Mouse (Mus musculus) MEL-GATA-1-ER (cell line): ENCODE measurements around the gene Mical3.
"Not testable (repeated sequence)": the region's sequence is repeated elsewhere in the genome, so short reads cannot be mapped to it uniquely, and the experiment has no call there.

Experiments used
- DNase-seq: peaks from one replicate; pipeline ENCODE4 v3.0.0-alpha.2; 2012; ENCODE audit warnings: low read depth; ENCODE audit errors: extremely low read depth

Mical3 gene

DNA sequence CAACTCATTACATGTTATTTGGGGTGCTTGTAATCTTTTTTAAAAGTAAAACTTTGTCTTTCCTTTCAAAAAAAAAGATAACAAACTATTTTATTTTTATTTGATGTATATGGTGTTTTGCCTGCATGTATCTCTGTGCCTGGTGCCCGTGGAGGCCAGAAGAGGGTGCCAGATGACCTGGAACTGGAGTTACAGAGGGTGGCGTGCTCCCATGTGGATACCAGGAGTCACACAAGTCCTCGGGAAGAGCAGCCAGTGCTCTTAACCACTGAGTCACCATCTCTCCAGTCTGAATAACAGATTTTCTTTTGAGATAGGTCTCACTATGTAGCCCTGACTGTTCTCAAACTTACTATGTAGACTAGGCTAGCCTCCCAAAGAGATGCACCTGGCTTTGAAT lies 221.3 kb downstream of the Mical3 start:
- DNase-seq, result no peak

DNA sequence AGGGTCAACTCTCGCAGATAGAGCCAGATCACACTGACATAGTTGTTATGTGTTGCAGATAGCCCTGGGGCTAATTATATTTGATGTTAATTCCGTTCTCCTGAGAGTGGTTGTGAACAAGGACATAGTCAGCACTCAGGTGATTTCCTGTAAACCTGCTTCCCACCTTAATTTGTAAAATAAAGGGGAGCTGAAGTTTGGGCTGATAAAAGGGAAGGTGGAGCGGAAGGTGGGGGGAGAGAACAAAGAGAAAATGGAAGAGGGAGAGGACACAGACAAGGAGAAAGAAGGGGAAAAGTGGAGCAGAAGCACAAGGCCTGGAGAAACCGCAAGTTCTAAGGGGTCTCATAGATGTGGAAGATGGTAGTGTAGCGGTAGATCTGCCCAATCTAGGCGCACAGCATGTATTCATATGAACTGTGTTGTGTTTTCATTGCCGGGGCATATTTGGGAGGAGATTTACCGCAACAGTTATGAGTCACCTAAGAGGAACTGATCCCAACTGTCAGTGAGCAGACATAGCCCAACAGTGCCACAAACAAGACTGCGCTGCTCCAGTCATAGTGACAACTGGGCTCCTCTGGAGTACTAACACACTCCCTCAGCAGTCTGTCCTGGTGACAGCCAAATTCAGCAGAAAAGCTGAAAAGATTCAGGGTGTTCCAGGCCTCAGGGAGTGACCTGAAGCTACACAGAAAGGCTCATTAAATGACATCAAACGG lies 222.8 kb downstream of the Mical3 start:
- DNase-seq, result not testable (repeated sequence)

DNA sequence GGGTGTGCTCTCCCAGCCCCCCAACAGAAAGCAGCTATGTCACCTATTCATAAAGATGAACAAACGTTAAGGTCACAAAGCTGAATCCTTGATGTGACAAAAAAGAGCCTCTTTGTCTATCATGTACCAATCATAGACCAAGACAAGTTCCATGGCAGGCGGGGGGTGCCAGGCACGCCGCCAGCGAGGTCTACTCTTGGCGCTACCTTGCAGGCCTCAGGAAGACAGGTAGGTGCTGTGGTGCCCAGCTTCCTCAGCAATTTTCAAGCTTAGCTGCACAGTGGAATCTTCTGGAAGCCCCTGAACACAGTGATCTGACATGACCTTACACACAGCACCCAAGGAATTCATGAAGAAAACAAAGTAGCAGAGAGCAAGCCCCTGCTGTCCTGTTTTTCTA lies 224.3 kb downstream of the Mical3 start:
- DNase-seq, result no peak

DNA sequence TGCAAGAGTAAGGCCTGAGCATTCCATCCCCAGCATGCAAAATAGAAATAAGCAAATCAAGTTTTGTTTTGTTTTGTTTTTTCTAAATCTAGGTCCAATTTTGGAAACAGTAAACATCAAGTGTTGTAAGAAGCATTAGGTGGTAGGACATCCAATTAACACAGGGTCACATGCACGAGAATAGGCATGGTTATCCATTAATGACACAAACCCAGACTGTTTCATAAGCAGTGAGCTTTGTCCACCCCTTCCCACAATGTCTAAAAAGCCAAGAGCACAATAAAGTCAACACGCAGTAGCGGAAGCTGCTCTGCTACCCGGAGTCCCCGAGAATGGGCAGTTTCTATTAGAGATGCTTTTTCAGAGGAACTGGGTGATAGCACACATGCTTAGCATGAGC lies 225.7 kb downstream of the Mical3 start:
- DNase-seq, result no peak

DNA sequence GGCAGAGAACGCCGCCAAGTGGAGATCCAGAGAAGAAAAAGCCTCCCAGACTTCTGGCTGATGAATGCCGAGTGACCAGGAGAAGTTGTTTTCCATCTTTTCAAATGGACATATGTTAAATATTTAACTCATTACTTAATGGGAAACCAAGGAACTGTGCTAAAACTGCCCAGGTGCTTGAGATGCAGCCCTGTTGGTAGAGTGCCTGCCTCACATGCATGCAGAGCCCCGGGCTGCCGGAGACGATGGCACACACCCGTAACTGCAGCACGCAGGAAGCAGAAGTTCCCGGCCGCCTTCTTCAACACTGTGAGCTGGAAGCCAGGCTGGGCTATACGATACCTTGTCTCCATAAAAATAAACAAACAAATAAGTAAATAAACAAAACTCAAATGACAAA lies 226.8 kb downstream of the Mical3 start:
- DNase-seq, result no peak

DNA sequence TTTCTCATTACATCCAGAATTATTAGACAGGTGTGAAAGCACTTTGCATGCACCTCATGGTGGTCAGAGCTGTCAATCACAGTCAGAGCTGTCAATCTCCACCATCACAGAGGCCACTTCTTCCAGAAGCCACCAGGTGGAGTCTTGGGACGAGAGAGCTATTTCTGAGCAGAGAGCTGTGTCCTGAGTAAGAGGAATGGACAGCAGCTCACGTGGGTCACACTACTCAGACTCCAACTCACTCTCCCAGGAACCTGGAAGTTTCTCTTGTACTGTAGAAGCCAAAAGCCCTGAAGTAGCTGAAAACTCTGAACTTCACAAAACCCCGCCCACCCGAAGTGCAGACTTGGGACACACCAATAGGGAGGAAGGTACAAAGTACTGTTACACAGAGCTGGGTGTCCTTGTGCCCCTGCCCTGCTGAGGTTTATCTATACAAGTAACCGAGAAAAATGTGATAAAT lies 227.3 kb downstream of the Mical3 start:
- no peak for DNase-seq

DNA sequence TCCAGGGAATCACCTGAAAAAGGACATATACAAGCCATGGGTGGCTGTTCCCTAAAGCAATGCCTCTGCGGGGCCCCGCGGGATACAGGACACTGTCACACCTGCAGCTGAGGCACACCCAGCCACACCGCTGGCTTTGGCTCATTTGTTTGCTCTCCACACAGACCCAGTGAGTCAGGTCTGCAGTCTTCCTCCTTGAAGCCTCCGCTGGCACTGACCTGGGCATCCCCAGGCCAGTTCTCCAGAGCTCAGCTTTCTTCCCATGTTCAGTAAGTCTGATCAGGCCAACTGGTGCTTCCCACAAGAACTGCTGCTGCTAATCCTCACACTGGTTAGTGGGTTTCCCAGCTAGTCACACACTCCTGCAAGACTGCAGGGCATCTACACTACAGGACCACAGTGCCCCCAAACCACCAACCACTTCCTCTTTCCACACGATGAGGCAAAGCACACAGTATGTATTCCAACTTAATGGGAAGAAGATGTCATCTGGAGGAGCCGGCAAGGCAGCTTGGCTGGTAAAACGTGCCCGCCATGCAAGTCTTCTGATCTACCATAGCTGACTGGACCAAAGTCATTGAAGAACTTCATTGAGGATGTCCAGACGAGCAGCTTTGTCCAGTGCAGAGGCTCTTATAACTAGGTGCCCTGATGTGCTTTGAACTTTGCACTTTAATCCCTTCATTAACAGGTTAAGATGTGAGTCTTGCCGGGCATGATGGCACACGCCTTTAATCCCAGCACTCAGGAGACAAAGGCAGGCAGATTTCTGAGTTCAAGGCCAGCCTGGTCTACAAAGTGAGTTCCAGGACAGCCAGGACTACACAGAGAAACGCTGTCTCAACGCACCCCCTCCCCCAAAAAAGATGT lies 228.8 kb downstream of the Mical3 start:
- peak; percentile 64 for DNase-seq

DNA sequence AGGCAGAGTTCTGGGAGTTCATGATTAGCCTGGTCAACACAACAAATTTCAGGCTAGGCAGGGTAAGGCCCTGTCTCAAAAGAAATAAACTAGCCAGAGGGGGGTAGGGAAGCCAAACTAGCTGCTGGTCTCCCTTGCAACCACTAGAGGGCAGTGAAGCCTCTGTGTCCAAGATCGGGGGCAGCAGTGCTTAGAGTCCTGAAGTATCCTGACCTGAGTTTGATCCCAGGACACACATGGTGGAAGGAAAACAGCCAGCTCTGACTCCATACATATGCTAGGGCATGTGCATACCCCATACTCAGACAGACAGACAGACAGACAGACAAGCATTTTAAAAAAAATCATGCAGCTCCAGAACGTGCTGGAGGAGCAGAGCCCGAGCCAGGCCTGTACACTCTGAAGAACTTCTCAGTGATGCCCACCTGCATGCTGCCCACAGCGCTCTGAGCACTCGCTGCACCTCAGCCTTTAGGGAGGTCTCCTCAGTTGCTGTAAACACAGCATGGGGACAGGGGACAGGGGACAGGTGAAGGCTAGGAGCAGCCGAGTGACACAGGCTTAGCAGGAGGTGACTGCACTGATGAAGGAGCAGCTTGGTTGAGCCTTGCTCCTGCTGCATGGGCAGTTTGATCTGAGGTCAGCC lies 232.5 kb downstream of the Mical3 start:
- no peak for DNase-seq

DNA sequence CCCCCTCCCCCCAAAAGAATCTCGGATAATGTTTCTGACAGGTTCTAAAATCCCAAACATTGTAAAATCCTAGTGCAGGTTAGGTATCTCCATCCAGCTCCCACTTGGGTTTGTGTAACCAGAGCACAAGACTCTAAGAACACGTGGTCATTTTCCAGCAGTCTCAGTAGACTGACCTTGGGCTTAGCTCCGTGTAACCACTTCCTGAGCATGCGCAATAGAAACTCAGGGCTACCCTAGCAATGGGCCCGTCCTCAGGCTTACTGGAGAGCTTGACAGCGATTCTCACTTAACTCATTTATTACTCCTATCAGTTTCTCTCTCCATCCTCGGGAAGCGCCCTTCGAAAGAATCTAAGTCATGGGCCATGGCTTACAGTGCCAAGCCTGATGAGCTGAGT lies 236.3 kb downstream of the Mical3 start:
- DNase-seq, result no peak

DNA sequence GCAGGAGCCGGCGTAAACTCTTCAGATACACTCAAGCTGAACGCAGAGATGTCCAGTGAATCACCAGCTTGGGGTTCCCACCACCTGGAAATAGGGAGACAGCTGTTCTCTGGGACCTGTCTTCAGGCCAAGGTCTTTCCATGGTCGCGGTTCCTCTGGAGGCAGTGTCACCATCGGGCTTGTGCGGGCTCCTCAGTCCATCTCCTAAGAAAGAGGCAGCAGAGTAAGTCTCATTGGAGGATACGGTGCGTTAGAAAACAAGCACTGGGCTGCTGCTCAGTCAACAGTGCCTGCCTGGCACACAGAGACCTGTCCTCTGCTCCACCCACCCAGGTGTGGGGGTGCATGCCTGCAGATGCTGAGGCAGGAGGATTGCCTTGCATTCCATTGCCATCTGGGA lies 236.7 kb downstream of the Mical3 start:
- DNase-seq, result no peak

DNA sequence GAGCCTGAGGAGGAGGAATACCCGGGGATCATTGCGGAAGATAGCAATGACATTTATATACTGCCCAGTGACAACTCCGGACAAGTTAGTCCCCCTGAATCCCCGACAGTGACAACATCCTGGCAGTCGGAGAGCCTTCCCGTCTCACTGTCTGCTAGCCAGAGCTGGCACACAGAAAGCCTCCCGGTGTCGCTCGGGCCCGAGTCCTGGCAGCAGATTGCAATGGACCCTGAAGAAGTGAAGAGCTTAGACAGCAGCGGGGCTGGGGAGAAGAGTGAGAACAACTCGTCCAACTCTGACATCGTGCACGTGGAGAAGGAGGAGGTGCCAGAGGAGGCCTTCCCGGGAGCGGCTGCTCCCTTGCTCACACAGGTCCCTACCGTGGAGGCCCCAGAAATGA lies 244.1 kb downstream of the Mical3 start:
- DNase-seq, result no peak

DNA sequence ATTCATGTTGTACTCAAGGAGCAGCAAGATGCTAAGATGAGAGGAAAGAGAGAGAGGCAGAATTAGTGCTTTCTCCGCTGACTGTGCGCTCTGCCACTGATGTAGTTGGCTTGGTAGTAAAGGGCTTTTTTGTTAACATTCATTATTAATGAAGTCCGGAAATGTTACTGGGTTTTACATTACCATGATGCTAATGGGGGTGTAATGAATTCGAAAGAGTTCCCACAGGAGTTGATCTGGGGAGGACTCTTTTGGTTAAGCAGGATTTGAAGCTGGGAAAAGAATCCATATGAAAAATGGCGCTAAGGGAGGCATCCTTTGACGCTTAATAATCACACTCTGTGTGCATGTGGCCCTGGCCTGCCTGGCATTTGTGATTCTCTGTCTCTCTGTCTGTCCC lies 246.4 kb downstream of the Mical3 start:
- DNase-seq, result no peak
